In genomic region chr13:54331825-54332675, GRCm38 (mm10) we compare ENCODE assay signal across 8 mouse cellular contexts. TPM values are rescaled to one million over a fixed set of nuclear protein-coding genes. Genes with fewer than 3 reads are reported as not detected.
DNase-seq lines count a peak whose midpoint lies in the region; ATAC-seq and TF ChIP-seq lines count a peak whose summit lies in the region.

No protein-coding gene starts in this region.

- no peak overlapping the region for H3K4me2 ChIP-seq in liver, embryonic 12.5 days
- H3K4me2 ChIP-seq in intestine, embryonic 16.5 days (ENCODE audit: low read depth, low read length) = no peak overlapping the region
- no peak overlapping the region for H3K4me2 ChIP-seq in limb, embryonic 14.5 days (replicated peaks; ENCODE audit: low read depth, low read length, severe bottlenecking)

- H3K9me3 ChIP-seq in liver, embryonic 12.5 days (replicated peaks) = no peaks in the 10 kb centered on the region
- no peaks in the 10 kb centered on the region for H3K9me3 ChIP-seq in intestine, embryonic 16.5 days (ENCODE audit: control insufficient read depth, low read length)
- no peaks in the 10 kb centered on the region for H3K9me3 ChIP-seq in limb, embryonic 14.5 days (ENCODE audit: control insufficient read depth, low read length)

- no peak overlapping the region for H3K9ac ChIP-seq in liver, embryonic 12.5 days
- peak overlapping the region; percentile 12; the same call in 1 of the 2 replicates for H3K9ac ChIP-seq in intestine, embryonic 16.5 days (ENCODE audit: low read depth, low read length)
- no peak overlapping the region for H3K9ac ChIP-seq in limb, embryonic 14.5 days (ENCODE audit: low read depth, low read length, severe bottlenecking)

- no peaks in the 10 kb centered on the region for H3K27me3 ChIP-seq in liver, embryonic 12.5 days (replicated peaks)
- no peaks in the 10 kb centered on the region for H3K27me3 ChIP-seq in intestine, embryonic 16.5 days (replicated peaks; ENCODE audit: control insufficient read depth, insufficient read depth, low read length)
- no peaks in the 10 kb centered on the region for H3K27me3 ChIP-seq in limb, embryonic 14.5 days (ENCODE audit: control insufficient read depth, insufficient read depth, low read length)

- intact Hi-C loops in gastrocnemius, postnatal 36 days (cut with DNase I) = no loop called here

- no peak overlapping the region for H3K4me3 ChIP-seq in liver, embryonic 12.5 days
- no peak overlapping the region for H3K4me3 ChIP-seq in intestine, embryonic 16.5 days (ENCODE audit: low read length)
- no peak overlapping the region for H3K4me3 ChIP-seq in limb, embryonic 14.5 days (replicated peaks; ENCODE audit: low read length)

- no peak for TF ChIP-seq POLR2A in limb, embryonic 14.5 days (IDR thresholded peaks at IDR 0.05; ENCODE audit: borderline replicate concordance, extremely low read depth, insufficient read depth, insufficient read length)

- peaks cover 11% of the 10 kb centered on the region; the same call in 1 of the 2 replicates for H3K4me1 ChIP-seq in liver, embryonic 12.5 days
- H3K4me1 ChIP-seq in intestine, embryonic 16.5 days (ENCODE audit: control insufficient read depth, insufficient read depth, low read length) = peaks cover 15% of the 10 kb centered on the region
- peaks cover 40% of the 10 kb centered on the region for H3K4me1 ChIP-seq in limb, embryonic 14.5 days (ENCODE audit: control insufficient read depth, insufficient read depth, low read length)

- H3K36me3 ChIP-seq in liver, embryonic 12.5 days = no peaks in the 10 kb centered on the region
- no peaks in the 10 kb centered on the region for H3K36me3 ChIP-seq in intestine, embryonic 16.5 days (ENCODE audit: control insufficient read depth, insufficient read depth, low read length)
- H3K36me3 ChIP-seq in limb, embryonic 14.5 days (ENCODE audit: control insufficient read depth, insufficient read depth, low read length) = no peaks in the 10 kb centered on the region

- no peak for ATAC-seq in liver, embryonic 12.5 days
- peak; percentile 88 for ATAC-seq in intestine, embryonic 16.5 days
- peak; percentile 92 for ATAC-seq in limb, embryonic 14.5 days (ENCODE audit: low FRiP score, low read depth)
- no peak for ATAC-seq in activated CD4-positive, CD25-positive, alpha-beta regulatory T cell, adult 4 months

- peak; percentile 44 for DNase-seq in liver
- DNase-seq in gastrocnemius, postnatal 36 days = peak; percentile 68 to 78
- DNase-seq in limb, embryonic 14.5 days (ENCODE audit: low spot score) = peak; percentile 90
- DNase-seq in ovary, postnatal 10 days (ENCODE audit: low spot score) = peak; percentile 37
- DNase-seq in spleen, adult 12 weeks (ENCODE audit: low spot score) = no peak

- no peak overlapping the region for H3K27ac ChIP-seq in liver, embryonic 12.5 days
- H3K27ac ChIP-seq in intestine, embryonic 16.5 days (ENCODE audit: low read length) = peak overlapping the region; percentile 78
- H3K27ac ChIP-seq in limb, embryonic 14.5 days (replicated peaks; ENCODE audit: low read depth, low read length) = peak overlapping the region; percentile 84

- WGBS in liver, embryonic 12.5 days (ENCODE audit: insufficient replicate concordance) = 68% methylated on average over 22 of the region's 22 CpGs
- WGBS in intestine, embryonic 16.5 days = 48% methylated on average over 22 of the region's 22 CpGs
- 50% methylated on average over 22 of the region's 22 CpGs for WGBS in limb, embryonic 14.5 days

RNA-seq across cellular contexts. Expression of gene Cplx2, which starts 39.1 kb away (rescaled TPM):
- 0.45 and 0.52 TPM in 2 replicates for polyA plus RNA-seq in liver, embryonic 12.5 days (2016; fragmentation: Nextera tagmentation; extraction: Ambion mirVana)
- 1 to 10 TPM; 1.0 to 1.1 TPM for total RNA-seq in gastrocnemius, postnatal 36 days (2021)
- polyA plus RNA-seq in intestine, embryonic 16.5 days (2015; fragmentation: Nextera tagmentation; extraction: Ambion mirVana) = 4.1 and 5.1 TPM in 2 replicates
- 10.8 and 10.9 TPM in 2 replicates for polyA plus RNA-seq in limb, embryonic 14.5 days (2012; rRNA removed)
- polyA plus RNA-seq in limb, embryonic 14.5 days (2014; fragmentation: Nextera tagmentation; extraction: Ambion mirVana) = 5.5 and 7.1 TPM in 2 replicates
- polyA plus RNA-seq in activated CD4-positive, CD25-positive, alpha-beta regulatory T cell, adult 4 months (2017; shearing (Covaris generic)) = not detected

Comparison
In these comparisons a context has a peak if more than half of its experiments do, and no peak if none do; other contexts are left out.
1. ATAC-seq: peak in intestine, embryonic 16.5 days (single experiment) and limb, embryonic 14.5 days (single experiment); none in liver, embryonic 12.5 days (single experiment) and activated CD4-positive, CD25-positive, alpha-beta regulatory T cell, adult 4 months (single experiment).